Mouse (Mus musculus) embryonic facial prominence, embryonic 10.5 days (tissue): ENCODE measurements around the gene Map1lc3a. TPM values are rescaled to one million over a fixed set of nuclear protein-coding genes. Genes with fewer than 3 reads are reported as not detected.

Experiments used
- DNase-seq: peaks from one replicate; pipeline ENCODE4 v3.0.0-alpha.2; 2017; ENCODE audit warnings: low spot score
- H3K27ac ChIP-seq: fragments of 300-500 bp; sonication (generic); replicated peaks from 2 replicates; pipeline ENCODE4 v1.5.1; 2016; ENCODE audit warnings: mild to moderate bottlenecking
- H3K27me3 ChIP-seq: fragments of 300-500 bp; sonication (generic); replicated peaks from 2 replicates; pipeline ENCODE4 v1.6.1; 2016; ENCODE audit warnings: low read depth, mild to moderate bottlenecking; ENCODE audit not compliant: poor library complexity, severe bottlenecking
- H3K36me3 ChIP-seq: fragments of 300-500 bp; sonication (generic); replicated peaks from 2 replicates; pipeline ENCODE4 v1.6.1; 2016; ENCODE audit warnings: mild to moderate bottlenecking, moderate library complexity
- H3K4me1 ChIP-seq: fragments of 300-500 bp; sonication (generic); 2 replicates; pipeline ENCODE4 v1.6.1; 2016
- H3K4me3 ChIP-seq: fragments of 300-500 bp; sonication (generic); 2 replicates; pipeline ENCODE4 v1.5.1; 2016; ENCODE audit warnings: mild to moderate bottlenecking, moderate library complexity
- H3K9me3 ChIP-seq: fragments of 300-500 bp; sonication (generic); 2 replicates; pipeline ENCODE4 v1.6.1; 2016; ENCODE audit warnings: mild to moderate bottlenecking
- WGBS: fragments of 180-500 bp; shearing (Covaris S2); methylation state at CpG from one replicate; pipeline ENCODE4 v1.1.7; 2016; 5-methylcytosine and 5-hydroxymethylcytosine counted together
- polyA plus RNA-seq: library from polyadenylated mRNA; unstranded; fragments of >200 nt; fragmentation: Nextera tagmentation; extraction: Ambion mirVana; gene quantifications from 2 replicates; pipeline ENCODE4 v1.2.1, GENCODE M21; 2016

Map1lc3a gene
- 106 and 122 TPM in 2 replicates for polyA plus RNA-seq

- H3K4me1 ChIP-seq, result peaks cover 20% of the 10 kb centered on the region
- H3K36me3 ChIP-seq, result peaks cover 35% of the 10 kb centered on the region
- DNase-seq, result peak; percentile 96
- H3K27me3 ChIP-seq, result no peaks in the 10 kb centered on the region
- peak within 1 kb of the TSS; percentile 97 for H3K4me3 ChIP-seq
- peak within 1 kb of the TSS; percentile 90 for H3K27ac ChIP-seq
- 2% methylated on average over 47 of the region's 47 CpGs for WGBS
- no peaks in the 10 kb centered on the region for H3K9me3 ChIP-seq
Measured at GRCm38 (mm10) chr2:155276195-155276594, at the start of gene Map1lc3a. Gene Map1lc3a (plus strand): TSS chr2:155276297.

- H3K27ac ChIP-seq, result peak overlapping the region; percentile 98
- 6% methylated on average over 13 of the region's 13 CpGs for WGBS
- peaks cover 16% of the 10 kb centered on the region for H3K4me1 ChIP-seq
- H3K36me3 ChIP-seq, result peaks cover 12% of the 10 kb centered on the region
- no peaks in the 10 kb centered on the region for H3K27me3 ChIP-seq
- no peaks in the 10 kb centered on the region for H3K9me3 ChIP-seq
- DNase-seq, result peak; percentile 26
- peak overlapping the region; percentile 92 for H3K4me3 ChIP-seq
Measured at GRCm38 (mm10) chr2:155235746-155236361, 40.2 kb upstream of the Map1lc3a start.

- H3K4me3 ChIP-seq, result peak within 1 kb of the TSS; percentile 92
- H3K27ac ChIP-seq, result peak within 1 kb of the TSS; percentile 98
- no peaks in the 10 kb centered on the region for H3K9me3 ChIP-seq
- H3K27me3 ChIP-seq, result no peaks in the 10 kb centered on the region
- DNase-seq, result peak; percentile 96
- peaks cover 16% of the 10 kb centered on the region for H3K36me3 ChIP-seq
- peaks cover 16% of the 10 kb centered on the region for H3K4me1 ChIP-seq
- WGBS, result under 1% methylated on average over 50 of the region's 50 CpGs
Measured at GRCm38 (mm10) chr2:155236362-155236992, 39.6 kb upstream of the Map1lc3a start, which contains the start of gene Dynlrb1. Gene Dynlrb1 (plus strand): TSS chr2:155236533.

GRCm38 (mm10) chr2:155237276-155237675 is 38.8 kb upstream of the Map1lc3a start:
- DNase-seq, result no peak
- H3K9me3 ChIP-seq, result no peaks in the 10 kb centered on the region
- H3K4me1 ChIP-seq, result peaks cover 16% of the 10 kb centered on the region
- no peaks in the 10 kb centered on the region for H3K27me3 ChIP-seq
- H3K4me3 ChIP-seq, result peak overlapping the region; percentile 92
- 22% methylated on average over 4 of the region's 4 CpGs for WGBS
- H3K36me3 ChIP-seq, result peaks cover 22% of the 10 kb centered on the region
- H3K27ac ChIP-seq, result peak overlapping the region; percentile 98

GRCm38 (mm10) chr2:155240915-155241314 is 35.2 kb upstream of the Map1lc3a start:
- peaks cover 12% of the 10 kb centered on the region for H3K4me1 ChIP-seq
- no peak overlapping the region for H3K4me3 ChIP-seq
- H3K27me3 ChIP-seq, result no peaks in the 10 kb centered on the region
- peaks cover 58% of the 10 kb centered on the region for H3K36me3 ChIP-seq
- no peak overlapping the region for H3K27ac ChIP-seq
- no peak for DNase-seq
- no peaks in the 10 kb centered on the region for H3K9me3 ChIP-seq
- 78% methylated on average over 4 of the region's 4 CpGs for WGBS

GRCm38 (mm10) chr2:155242296-155242855 is 33.7 kb upstream of the Map1lc3a start:
- WGBS, result 90% methylated on average over 7 of the region's 7 CpGs
- H3K36me3 ChIP-seq, result peaks cover 73% of the 10 kb centered on the region
- H3K27me3 ChIP-seq, result no peaks in the 10 kb centered on the region
- H3K27ac ChIP-seq, result no peak overlapping the region
- DNase-seq, result no peak
- peaks cover 8% of the 10 kb centered on the region for H3K4me1 ChIP-seq
- H3K4me3 ChIP-seq, result no peak overlapping the region
- no peaks in the 10 kb centered on the region for H3K9me3 ChIP-seq

- DNase-seq, result no peak
Measured at GRCm38 (mm10) chr2:155246231-155246630, 29.9 kb upstream of the Map1lc3a start.

GRCm38 (mm10) chr2:155248206-155248605 is 27.9 kb upstream of the Map1lc3a start:
- peaks cover 89% of the 10 kb centered on the region for H3K36me3 ChIP-seq
- WGBS, result 98% methylated on average over 1 of the region's 1 CpGs
- H3K9me3 ChIP-seq, result no peaks in the 10 kb centered on the region
- no peak for DNase-seq
- no peak overlapping the region for H3K4me3 ChIP-seq
- no peak overlapping the region for H3K27ac ChIP-seq
- no peaks in the 10 kb centered on the region for H3K27me3 ChIP-seq
- H3K4me1 ChIP-seq, result no peaks in the 10 kb centered on the region

More at GRCm38 (mm10) chr2:155246231-155246630, 29.9 kb upstream of the Map1lc3a start:
- Histone ChIP-seq H3K27ac (no peak overlapping the region), H3K36me3 (peaks cover 98% of the 10 kb centered on the region), H3K4me3 (no peak overlapping the region), H3K9me3 (no peaks in the 10 kb centered on the region), H3K4me1 (no peaks in the 10 kb centered on the region), H3K27me3 (no peaks in the 10 kb centered on the region)
- WGBS, result 97% methylated on average over 4 of the region's 4 CpGs

GRCm38 (mm10) chr2:155248718-155249117 is 27.4 kb upstream of the Map1lc3a start:
- Histone ChIP-seq H3K27ac (no peak overlapping the region), H3K4me3 (no peak overlapping the region), H3K9me3 (no peaks in the 10 kb centered on the region), H3K4me1 (no peaks in the 10 kb centered on the region), H3K36me3 (peaks cover 84% of the 10 kb centered on the region), H3K27me3 (no peaks in the 10 kb centered on the region)
- 86% methylated on average over 2 of the region's 2 CpGs for WGBS
- DNase-seq, result no peak

GRCm38 (mm10) chr2:155249588-155249987 is 26.5 kb upstream of the Map1lc3a start:
- H3K4me3 ChIP-seq, result no peak overlapping the region
- no peaks in the 10 kb centered on the region for H3K9me3 ChIP-seq
- no peaks in the 10 kb centered on the region for H3K27me3 ChIP-seq
- DNase-seq, result no peak
- peaks cover 75% of the 10 kb centered on the region for H3K36me3 ChIP-seq
- 97% methylated on average over 5 of the region's 5 CpGs for WGBS
- H3K4me1 ChIP-seq, result no peaks in the 10 kb centered on the region
- H3K27ac ChIP-seq, result no peak overlapping the region

- DNase-seq, result no peak
- H3K9me3 ChIP-seq, result no peaks in the 10 kb centered on the region
- H3K27ac ChIP-seq, result no peak overlapping the region
- no peak overlapping the region for H3K4me3 ChIP-seq
- 90% methylated on average over 6 of the region's 6 CpGs for WGBS
- H3K4me1 ChIP-seq, result no peaks in the 10 kb centered on the region
- H3K36me3 ChIP-seq, result no peaks in the 10 kb centered on the region
- no peaks in the 10 kb centered on the region for H3K27me3 ChIP-seq
Measured at GRCm38 (mm10) chr2:155265526-155265925, 10.6 kb upstream of the Map1lc3a start.

GRCm38 (mm10) chr2:155266896-155267295 is 9.2 kb upstream of the Map1lc3a start:
- DNase-seq, result no peak
- Histone ChIP-seq H3K9me3 (no peaks in the 10 kb centered on the region), H3K4me3 (no peak overlapping the region), H3K27ac (no peak overlapping the region), H3K4me1 (no peaks in the 10 kb centered on the region), H3K36me3 (no peaks in the 10 kb centered on the region), H3K27me3 (no peaks in the 10 kb centered on the region)
- 83% methylated on average over 5 of the region's 5 CpGs for WGBS

GRCm38 (mm10) chr2:155271957-155272356 is 4.1 kb upstream of the Map1lc3a start:
- DNase-seq, result peak; percentile 19
- no peak overlapping the region for H3K27ac ChIP-seq
- H3K9me3 ChIP-seq, result no peaks in the 10 kb centered on the region
- no peak overlapping the region for H3K4me3 ChIP-seq
- H3K4me1 ChIP-seq, result peaks cover 11% of the 10 kb centered on the region
- 83% methylated on average over 6 of the region's 6 CpGs for WGBS
- H3K36me3 ChIP-seq, result no peaks in the 10 kb centered on the region
- H3K27me3 ChIP-seq, result no peaks in the 10 kb centered on the region
